Mouse (Mus musculus): Measurements from ENCODE around the gene Ndst4.

Gene Ndst4

DNA sequence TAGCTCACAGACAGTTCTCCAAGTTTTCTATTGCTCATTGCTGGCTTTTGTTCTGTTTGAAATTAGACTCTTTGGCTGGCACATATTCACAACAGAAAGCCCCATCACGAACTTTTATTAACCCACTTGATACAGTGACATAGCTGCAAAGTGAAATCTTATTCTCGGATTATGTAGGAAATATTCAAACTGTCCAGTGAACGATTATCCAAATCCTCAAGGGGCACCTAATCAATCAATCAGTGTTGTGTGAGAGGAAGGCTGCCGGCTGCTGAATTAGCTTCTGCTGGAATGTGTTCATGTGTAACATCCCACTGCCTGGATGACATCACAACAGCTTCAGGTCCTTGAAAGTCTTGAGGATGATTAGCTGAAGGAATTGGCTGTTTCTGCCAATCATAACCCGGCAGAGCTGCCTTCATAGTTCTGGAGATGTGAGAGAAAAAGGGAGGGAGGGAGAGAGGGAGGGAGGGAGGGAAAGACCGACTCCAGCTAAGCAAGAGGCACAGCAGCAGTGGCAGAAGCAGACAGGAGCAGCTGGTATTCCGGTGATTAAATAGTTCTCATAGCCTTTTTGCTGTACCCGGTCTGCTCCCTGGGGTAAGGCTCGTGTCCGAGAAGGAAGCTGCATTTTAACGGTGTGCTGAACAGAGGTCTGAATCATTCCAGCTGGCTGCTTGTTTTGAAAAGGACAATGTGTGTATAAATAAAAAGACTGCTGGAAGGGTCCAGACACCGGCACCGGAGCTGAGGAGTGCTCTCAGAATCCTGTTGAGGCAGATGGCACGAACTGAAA lies at the start of gene Ndst4:
TSS of gene Ndst4 (plus strand) at position 476 of the 796 bp plus-strand sequence.
- no peak for DNase-seq (ENCODE audit: low spot score)

GRCm38 (mm10) chr3:125397443-125397842 lies 6.4 kb upstream of the Ndst4 start:
- no peak for DNase-seq (ENCODE audit: low spot score)

GRCm38 (mm10) chr3:125406456-125406855 lies 2.6 kb downstream of the Ndst4 start:
- DNase-seq (ENCODE audit: low spot score): no peak

GRCm38 (mm10) chr3:125406991-125407390 lies 3.1 kb downstream of the Ndst4 start:
- no peak for DNase-seq (ENCODE audit: low spot score)

- DNase-seq (ENCODE audit: low spot score): no peak
Measured at GRCm38 (mm10) chr3:125466894-125467652, 63.2 kb downstream of the Ndst4 start.

- no peak for DNase-seq (ENCODE audit: low spot score)
Measured at GRCm38 (mm10) chr3:125510102-125510501, 106.2 kb downstream of the Ndst4 start.

DNA sequence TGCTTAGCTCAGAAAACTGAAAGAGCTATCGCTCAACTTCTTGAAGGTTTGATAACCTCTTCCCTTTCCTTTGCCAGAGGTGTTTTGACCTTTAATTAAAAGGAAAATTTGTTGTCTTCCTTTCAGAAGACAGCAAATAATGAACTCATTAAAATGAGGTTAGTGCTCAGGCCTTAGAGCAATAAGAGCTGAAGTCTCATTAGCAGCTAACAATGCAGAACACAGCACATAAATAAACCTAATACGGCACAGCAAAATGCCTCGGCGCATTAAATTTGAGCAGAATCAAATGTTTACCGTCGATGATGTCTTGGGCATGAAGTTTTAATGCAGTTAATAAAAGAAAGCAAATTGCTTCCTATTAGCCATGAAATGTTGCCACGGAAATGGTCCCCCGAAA lies 129.5 kb downstream of the Ndst4 start:
- no peak for DNase-seq (ENCODE audit: low spot score)

- DNase-seq (ENCODE audit: low spot score): no peak
Measured at GRCm38 (mm10) chr3:125570602-125571001, 166.7 kb downstream of the Ndst4 start.

- no peak for DNase-seq (ENCODE audit: low spot score)
Measured at GRCm38 (mm10) chr3:125632233-125632632, 228.4 kb downstream of the Ndst4 start.

DNA sequence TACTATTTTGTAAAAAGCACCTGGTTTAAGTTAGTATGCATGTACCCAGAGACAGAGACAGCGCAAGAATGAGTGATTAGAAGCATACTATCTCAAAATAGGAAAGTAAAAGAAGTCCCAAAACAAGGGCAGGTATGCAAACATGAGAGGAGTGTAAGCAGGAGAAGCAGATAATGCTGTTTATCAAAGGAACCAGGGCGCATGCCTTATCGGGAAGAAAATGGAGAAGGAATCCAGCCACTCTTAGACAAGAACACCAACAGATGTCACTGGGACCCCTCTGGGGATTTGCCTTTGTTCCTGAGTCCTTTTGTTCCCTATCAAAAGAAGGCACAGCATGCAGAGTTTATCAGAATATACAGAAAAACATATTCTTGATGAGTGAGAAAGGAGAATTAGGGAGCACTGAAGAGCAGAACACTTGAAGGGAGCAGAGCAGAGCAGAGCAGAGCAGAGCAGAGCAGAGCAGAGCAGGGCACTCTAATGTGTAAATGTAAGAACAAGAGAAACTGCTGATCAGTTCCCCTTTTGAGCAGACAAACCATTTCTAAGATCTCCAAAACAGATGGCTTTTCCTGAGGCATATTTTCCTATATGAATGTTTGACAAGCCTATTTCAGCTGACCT lies 251.2 kb downstream of the Ndst4 start:
- no peak for DNase-seq (ENCODE audit: low spot score)

DNA sequence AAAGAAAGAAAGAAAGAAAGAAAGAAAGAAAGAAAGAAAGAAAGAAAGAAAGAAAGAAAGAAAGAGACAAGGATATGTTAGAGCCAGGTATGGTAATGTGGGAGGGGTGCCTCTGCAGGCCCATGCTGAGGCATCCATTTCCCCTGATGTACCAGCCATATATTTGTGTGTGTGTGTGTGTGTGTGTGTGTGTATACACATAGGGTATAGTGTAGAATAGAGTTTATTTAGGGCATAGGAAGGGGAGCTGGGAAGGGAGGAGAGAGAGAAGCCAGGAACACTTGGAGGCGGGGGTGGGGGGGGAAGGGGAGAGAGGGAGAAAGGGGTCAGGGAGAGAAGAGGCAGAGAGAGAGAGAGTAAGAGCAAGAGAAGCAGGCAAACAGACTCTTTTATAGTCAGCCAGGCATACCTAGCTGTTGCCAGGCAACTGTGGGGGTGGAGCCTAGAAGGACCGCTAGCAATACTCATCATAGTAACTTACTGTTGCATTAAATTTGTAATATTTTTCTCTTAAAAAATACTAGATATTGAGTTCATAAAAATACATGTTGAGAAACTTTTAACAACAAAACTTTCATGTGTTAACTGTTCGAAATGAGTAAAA lies 256.3 kb downstream of the Ndst4 start:
- no peak for DNase-seq (ENCODE audit: low spot score)

- DNase-seq (ENCODE audit: low spot score): no peak
Measured at GRCm38 (mm10) chr3:125660884-125661532, 257.1 kb downstream of the Ndst4 start.

DNA sequence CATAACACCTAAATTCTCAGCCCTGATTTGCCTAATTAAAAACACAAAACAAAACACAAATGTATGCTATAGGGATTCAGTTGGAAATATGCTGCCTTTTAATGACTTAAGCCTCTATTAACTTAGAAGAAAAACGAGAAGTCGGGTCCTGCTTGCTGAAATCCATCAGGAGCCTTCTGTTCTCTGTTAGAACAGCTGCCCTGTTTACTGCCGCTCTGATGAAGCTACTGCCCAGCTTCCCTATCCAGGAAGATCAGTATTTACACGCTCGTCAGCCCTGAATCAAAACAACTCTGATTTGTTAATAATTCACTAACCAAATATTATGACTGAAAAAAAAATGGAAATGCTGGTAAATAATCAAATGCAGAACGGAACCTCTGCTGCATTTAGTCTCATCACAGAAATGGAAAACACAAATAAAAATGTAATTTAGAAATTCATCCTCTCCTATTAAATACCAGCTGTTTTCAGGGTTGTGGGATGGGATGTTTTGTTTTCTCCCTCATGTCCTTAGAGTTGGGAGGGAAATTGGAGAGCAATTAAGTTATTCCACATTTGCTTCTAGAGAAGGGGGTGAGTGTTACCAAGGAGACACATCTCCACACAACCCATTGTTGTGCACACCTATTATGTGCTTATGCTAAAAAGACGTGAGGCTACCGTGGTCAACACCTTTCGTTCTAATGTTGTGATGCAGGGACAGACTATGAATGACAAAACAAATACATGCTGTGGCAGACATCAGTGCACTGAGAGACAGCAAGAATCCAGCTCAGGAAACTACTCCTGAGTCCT lies 270.3 kb downstream of the Ndst4 start:
- DNase-seq (ENCODE audit: low spot score): no peak

DNA sequence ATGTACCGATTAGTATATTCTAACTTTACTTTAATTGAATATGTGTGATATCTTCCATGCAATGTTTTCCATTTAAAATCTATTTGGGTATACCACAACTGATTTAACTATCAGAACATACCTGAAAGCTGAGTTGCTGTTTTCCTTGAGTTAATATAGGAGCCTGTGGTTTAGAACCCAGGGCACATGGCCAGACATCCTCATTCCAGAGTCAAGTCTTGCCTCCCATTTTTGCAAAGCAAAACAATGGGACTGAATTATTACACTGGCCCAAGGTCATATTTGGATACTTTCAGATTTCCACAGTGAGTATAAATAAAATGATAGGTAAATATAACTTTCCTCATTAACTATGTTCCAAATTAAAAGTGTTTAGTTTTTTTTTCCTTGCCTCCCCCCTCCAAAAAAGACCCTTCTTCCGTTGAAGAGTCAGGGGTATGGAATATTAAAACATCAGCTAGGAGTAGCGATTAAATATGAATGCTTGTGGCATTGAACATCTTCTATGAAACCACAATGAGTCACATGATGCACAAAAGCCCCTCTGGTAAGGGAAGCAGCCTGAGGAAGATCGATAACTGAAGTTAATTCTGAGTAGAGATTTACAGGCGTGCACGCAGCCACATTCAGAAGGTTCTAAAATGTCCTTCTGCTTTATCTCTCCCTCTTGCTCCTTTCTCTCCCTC lies 271.5 kb downstream of the Ndst4 start:
- DNase-seq (ENCODE audit: low spot score): no peak

- no peak for DNase-seq (ENCODE audit: low spot score)
Measured at GRCm38 (mm10) chr3:125678924-125679323, 275.0 kb downstream of the Ndst4 start.

GRCm38 (mm10) chr3:125683460-125684230 lies 279.8 kb downstream of the Ndst4 start:
- DNase-seq (ENCODE audit: low spot score): no peak

DNA sequence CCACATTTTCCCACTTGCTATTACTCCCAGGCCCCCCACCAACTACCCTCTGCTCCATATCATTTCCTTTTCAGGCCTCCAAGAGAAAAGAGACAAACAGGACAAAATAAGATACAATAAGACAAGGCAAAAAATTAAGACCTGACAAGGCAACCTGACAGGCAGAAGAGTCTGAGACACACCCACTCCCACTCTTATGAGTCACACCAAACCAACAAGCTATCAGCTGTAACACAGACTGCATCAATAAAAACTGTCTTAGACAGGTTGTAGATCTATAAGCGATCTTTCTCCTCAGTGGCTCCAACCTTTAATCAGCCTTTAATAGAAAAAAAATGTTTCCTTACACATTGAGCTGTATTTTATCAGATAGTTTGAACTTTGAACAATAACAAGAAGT lies 280.7 kb downstream of the Ndst4 start:
- no peak for DNase-seq (ENCODE audit: low spot score)

- no peak for DNase-seq (ENCODE audit: low spot score)
Measured at GRCm38 (mm10) chr3:125687601-125688000, 283.7 kb downstream of the Ndst4 start.

DNA sequence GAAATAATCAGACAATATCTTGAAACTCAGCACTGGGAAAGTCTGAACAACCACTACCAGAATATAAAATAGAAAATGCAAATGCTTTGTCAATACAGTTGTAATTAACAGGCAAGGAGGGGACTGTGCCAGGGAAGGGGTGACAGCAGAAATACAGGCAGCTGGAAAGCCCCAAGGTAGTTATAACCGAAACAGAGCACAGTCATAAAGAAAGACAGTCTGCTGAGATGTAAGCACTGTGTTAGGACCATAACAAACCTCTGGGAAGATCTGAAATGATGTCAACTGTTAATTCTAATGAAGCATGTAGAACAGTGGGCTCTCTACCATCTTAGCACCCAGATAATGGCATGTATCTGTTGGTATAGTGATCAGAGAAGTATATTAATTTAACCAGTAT lies 287.1 kb downstream of the Ndst4 start:
- no peak for DNase-seq (ENCODE audit: low spot score)

- DNase-seq (ENCODE audit: low spot score): no peak
Measured at GRCm38 (mm10) chr3:125722953-125723352, 319.1 kb downstream of the Ndst4 start.
